Mouse (Mus musculus): ENCODE data around the gene Slc35e3. TPM values are rescaled to one million over a fixed set of nuclear protein-coding genes. Genes with fewer than 3 reads are reported as not detected.

Gene Slc35e3
- polyA plus RNA-seq, 1 experiment: 19.1 TPM

DNA sequence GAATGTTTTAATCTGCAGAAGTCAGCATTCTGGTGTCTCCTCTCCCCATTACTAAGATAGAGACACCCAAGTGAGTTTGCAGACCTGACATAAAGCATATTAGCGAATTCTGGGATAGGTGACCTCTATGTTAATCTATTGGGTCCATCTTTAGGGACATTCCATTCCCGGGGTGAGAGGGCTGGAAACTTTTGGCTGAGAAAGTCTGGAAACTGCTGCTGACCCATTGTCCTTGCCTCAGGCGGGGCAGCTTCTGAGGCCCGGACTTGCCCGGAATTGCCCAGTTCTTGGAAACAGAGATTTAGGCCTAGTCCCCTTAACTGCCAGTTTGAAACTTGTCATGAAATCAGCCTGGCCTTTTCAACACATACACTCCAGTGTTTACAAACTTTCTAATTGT lies 34.8 kb downstream of the Slc35e3 start:
- 53% methylated on average over 5 of the region's 5 CpGs for WGBS
- no peak for DNase-seq
- TF ChIP-seq CTCF (IDR thresholded peaks at IDR 0.05; ENCODE audit: insufficient read depth, low read length): no peak
- TF ChIP-seq POLR2A (IDR thresholded peaks at IDR 0.05; ENCODE audit: borderline replicate concordance, extremely low read depth, low read depth, low read length): no peak
- peaks cover 7% of the 10 kb centered on the region for H3K4me1 ChIP-seq (ENCODE audit: control insufficient read depth, insufficient read depth, low read length)
- H3K4me3 ChIP-seq (replicated peaks; ENCODE audit: extremely low read depth, low read depth, low read length): no peak overlapping the region

DNA sequence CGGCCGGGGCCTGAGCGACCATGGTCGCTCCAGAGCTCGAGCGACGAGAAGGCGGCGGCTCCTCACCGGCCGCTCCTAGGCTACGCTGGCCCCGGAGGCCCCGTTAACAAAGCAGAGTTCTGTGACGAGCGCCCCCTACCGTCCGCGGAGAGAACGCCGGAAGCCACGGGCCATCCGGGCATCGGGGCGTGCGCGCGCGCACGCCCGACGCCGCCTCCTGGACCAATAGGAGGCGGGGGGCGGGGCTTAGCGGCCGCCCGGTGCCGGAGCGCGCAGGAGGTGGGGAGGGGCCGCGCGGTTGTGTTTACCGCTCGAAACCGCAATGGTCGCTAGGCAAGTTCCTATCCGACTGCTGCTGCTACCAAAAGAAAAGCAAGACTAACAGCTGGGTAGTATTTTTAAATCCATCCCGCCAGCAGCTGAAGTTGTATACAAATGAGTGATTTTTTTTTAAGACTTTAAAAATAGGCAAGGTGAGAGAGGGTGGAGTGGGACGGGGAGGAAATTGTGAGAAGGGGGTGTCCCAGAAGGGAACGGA lies 35.5 kb downstream of the Slc35e3 start, which contains the start of gene Mdm2:
TSS of gene Mdm2 (minus strand) at position 155 of the 538 bp plus-strand sequence.
- H3K4me1 ChIP-seq (ENCODE audit: control insufficient read depth, insufficient read depth, low read length): peaks cover 7% of the 10 kb centered on the region
- peak within 1 kb of the TSS; percentile 88 for H3K4me3 ChIP-seq (replicated peaks; ENCODE audit: extremely low read depth, low read depth, low read length)
- under 1% methylated on average over 51 of the region's 52 CpGs for WGBS
- peak; percentile 95 for DNase-seq
- TF ChIP-seq POLR2A (IDR thresholded peaks at IDR 0.05; ENCODE audit: borderline replicate concordance, extremely low read depth, low read depth, low read length): peak; percentile 72
- TF ChIP-seq CTCF (IDR thresholded peaks at IDR 0.05; ENCODE audit: insufficient read depth, low read length): peak; percentile 37; the same call in 1 of the 2 replicates

DNA sequence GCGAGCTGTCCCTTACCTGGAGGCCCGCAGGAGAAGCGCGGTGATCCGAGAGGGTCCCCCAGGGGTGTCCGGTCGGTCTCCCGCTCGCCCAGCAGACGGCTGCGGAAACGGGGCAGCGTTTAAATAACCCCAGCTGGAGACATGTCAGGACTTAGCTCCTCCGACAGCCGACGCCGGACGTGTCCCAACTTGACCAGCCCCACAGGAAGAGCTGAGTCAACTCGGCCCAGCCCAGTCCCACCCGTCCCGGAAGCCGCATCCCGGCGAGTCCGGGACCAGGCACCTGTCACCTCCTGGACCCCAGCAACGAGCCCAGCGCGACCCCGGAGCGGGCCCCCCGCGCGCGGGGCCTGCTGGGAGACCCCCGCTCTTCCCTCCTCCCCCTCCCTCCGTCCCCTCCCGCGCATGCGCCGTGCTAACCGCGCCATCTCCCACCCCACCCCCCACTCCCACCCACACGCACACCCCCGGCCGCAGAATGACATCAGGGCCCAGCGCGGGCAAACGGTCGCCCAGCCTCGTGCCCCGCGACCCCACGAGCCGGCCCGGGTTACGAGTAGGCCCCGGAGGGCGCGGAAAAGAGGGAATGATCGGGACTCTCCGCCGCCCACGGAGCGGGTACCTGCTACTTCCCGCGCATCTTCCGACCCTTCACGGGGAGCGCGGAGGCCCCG lies 36.1 kb downstream of the Slc35e3 start:
- Histone ChIP-seq H3K4me3 (replicated peaks; ENCODE audit: extremely low read depth, low read depth, low read length) (peak overlapping the region; percentile 88), H3K4me1 (ENCODE audit: control insufficient read depth, insufficient read depth, low read length) (peaks cover 7% of the 10 kb centered on the region)
- under 1% methylated on average over 62 of the region's 71 CpGs for WGBS
- peak; percentile 84 for DNase-seq
- TF ChIP-seq CTCF (IDR thresholded peaks at IDR 0.05; ENCODE audit: insufficient read depth, low read length) (no peak), POLR2A (IDR thresholded peaks at IDR 0.05; ENCODE audit: borderline replicate concordance, extremely low read depth, low read depth, low read length) (peak; percentile 62; the same call in 1 of the 2 replicates)

- DNase-seq: no peak
- Histone ChIP-seq H3K4me1 (ENCODE audit: control insufficient read depth, insufficient read depth, low read length) (peaks cover 7% of the 10 kb centered on the region), H3K4me3 (replicated peaks; ENCODE audit: extremely low read depth, low read depth, low read length) (peak overlapping the region; percentile 88)
- 17% methylated on average over 12 of the region's 12 CpGs for WGBS
- TF ChIP-seq CTCF (IDR thresholded peaks at IDR 0.05; ENCODE audit: insufficient read depth, low read length): no peak
- no peak for TF ChIP-seq POLR2A (IDR thresholded peaks at IDR 0.05; ENCODE audit: borderline replicate concordance, extremely low read depth, low read depth, low read length)
These were observed 36.8 kb downstream of the Slc35e3 start for GRCm38 (mm10) chr10:117709326-117709830.

DNA sequence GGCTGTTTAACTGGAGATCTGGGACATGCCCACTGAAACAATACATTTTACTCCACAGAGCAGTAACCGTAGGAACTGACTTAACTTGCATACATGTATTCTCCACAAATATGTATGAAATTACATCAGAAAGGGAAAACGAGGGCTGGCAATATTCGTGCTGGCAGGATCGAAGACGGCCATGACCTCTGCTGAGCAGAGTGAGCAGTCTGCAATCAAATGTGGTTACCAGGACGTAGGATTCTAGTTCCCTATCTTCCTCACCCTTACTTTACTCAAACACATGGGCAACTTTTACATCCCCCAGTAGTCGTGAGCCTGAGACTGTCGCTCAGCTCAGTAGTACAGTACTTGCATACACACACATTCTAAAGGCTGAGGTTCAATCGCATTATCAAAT lies 37.3 kb downstream of the Slc35e3 start:
- no peak for DNase-seq
- Histone ChIP-seq H3K4me1 (ENCODE audit: control insufficient read depth, insufficient read depth, low read length) (peaks cover 7% of the 10 kb centered on the region), H3K4me3 (replicated peaks; ENCODE audit: extremely low read depth, low read depth, low read length) (peak overlapping the region; percentile 32)
- 55% methylated on average over 9 of the region's 9 CpGs for WGBS
- TF ChIP-seq CTCF (IDR thresholded peaks at IDR 0.05; ENCODE audit: insufficient read depth, low read length): no peak
- TF ChIP-seq POLR2A (IDR thresholded peaks at IDR 0.05; ENCODE audit: borderline replicate concordance, extremely low read depth, low read depth, low read length): no peak

- TF ChIP-seq POLR2A (IDR thresholded peaks at IDR 0.05; ENCODE audit: borderline replicate concordance, extremely low read depth, low read depth, low read length): no peak
- TF ChIP-seq CTCF (IDR thresholded peaks at IDR 0.05; ENCODE audit: insufficient read depth, low read length): no peak
These were observed 37.8 kb downstream of the Slc35e3 start for GRCm38 (mm10) chr10:117708376-117708775.

GRCm38 (mm10) chr10:117707114-117707838 lies 38.9 kb downstream of the Slc35e3 start:
- Histone ChIP-seq H3K4me3 (replicated peaks; ENCODE audit: extremely low read depth, low read depth, low read length) (no peak overlapping the region), H3K4me1 (ENCODE audit: control insufficient read depth, insufficient read depth, low read length) (peaks cover 7% of the 10 kb centered on the region)
- no peak for DNase-seq
- TF ChIP-seq POLR2A (IDR thresholded peaks at IDR 0.05; ENCODE audit: borderline replicate concordance, extremely low read depth, low read depth, low read length): no peak
- no peak for TF ChIP-seq CTCF (IDR thresholded peaks at IDR 0.05; ENCODE audit: insufficient read depth, low read length)
- WGBS: 84% methylated on average over 2 of the region's 2 CpGs

More at GRCm38 (mm10) chr10:117708376-117708775, 37.8 kb downstream of the Slc35e3 start:
- no peak for DNase-seq
- no peak overlapping the region for H3K4me3 ChIP-seq (replicated peaks; ENCODE audit: extremely low read depth, low read depth, low read length)
- H3K4me1 ChIP-seq (ENCODE audit: control insufficient read depth, insufficient read depth, low read length): peaks cover 7% of the 10 kb centered on the region
- 96% methylated on average over 2 of the region's 2 CpGs for WGBS

DNA sequence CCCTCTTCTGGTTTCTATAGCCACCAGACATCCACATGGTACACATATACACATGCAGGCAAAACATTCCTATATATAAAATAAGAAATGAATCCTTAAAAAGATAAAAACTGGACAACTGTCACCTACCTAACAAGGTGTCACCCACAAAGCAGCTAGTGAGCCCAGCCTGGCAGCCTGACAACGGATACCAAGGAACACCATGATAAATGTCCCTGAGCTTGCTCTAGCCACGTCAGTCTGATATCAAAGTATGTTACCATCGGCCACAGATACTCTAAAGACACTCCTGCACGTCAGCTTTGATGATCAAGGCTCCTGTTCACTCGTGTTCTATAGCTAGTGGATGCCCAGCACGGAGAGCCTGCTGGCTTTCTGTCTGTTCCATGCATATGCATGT lies 39.7 kb downstream of the Slc35e3 start:
- no peak for TF ChIP-seq CTCF (IDR thresholded peaks at IDR 0.05; ENCODE audit: insufficient read depth, low read length)
- TF ChIP-seq POLR2A (IDR thresholded peaks at IDR 0.05; ENCODE audit: borderline replicate concordance, extremely low read depth, low read depth, low read length): no peak
- H3K4me1 ChIP-seq (ENCODE audit: control insufficient read depth, insufficient read depth, low read length): peaks cover 7% of the 10 kb centered on the region
- H3K4me3 ChIP-seq (replicated peaks; ENCODE audit: extremely low read depth, low read depth, low read length): no peak overlapping the region
- DNase-seq: no peak
- 76% methylated on average over 6 of the region's 6 CpGs for WGBS

- DNase-seq: no peak
- Histone ChIP-seq H3K4me1 (ENCODE audit: control insufficient read depth, insufficient read depth, low read length) (peaks cover 7% of the 10 kb centered on the region), H3K4me3 (replicated peaks; ENCODE audit: extremely low read depth, low read depth, low read length) (no peak overlapping the region)
- TF ChIP-seq POLR2A (IDR thresholded peaks at IDR 0.05; ENCODE audit: borderline replicate concordance, extremely low read depth, low read depth, low read length): no peak
- no peak for TF ChIP-seq CTCF (IDR thresholded peaks at IDR 0.05; ENCODE audit: insufficient read depth, low read length)
These were observed 40.4 kb downstream of the Slc35e3 start for GRCm38 (mm10) chr10:117705806-117706205.
